Mouse (Mus musculus) heart, adult 11 months (tissue): ENCODE measurements around the gene Polr2e.

Source experiments
- DNase-seq: peaks from one replicate; pipeline ENCODE4 v3.0.0; 2022

Gene Polr2e

DNA sequence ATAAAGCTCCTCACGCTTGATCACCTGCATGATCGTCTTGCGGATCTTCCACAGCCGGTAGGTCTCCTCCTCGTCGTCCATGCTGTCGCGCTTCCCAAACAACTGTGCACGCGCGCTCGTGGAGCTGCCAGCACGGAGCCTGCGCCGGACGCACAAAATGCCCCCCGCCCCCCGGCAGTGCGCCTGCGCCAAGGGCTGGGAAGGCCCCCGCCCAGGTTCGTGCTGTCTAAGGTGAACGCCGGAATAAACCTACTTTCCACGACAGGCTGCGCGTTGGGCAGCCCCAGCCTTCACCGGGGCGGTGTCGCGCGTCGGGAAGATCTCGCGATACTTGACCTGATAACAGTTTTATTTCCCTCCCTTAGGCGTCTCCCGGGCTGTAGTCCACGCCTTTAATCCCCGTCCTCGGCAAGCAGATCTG, at the start of gene Polr2e:
Gene Polr2e, minus strand, starts transcription at position 237 of the 421 bp plus-strand sequence.
- DNase-seq: peak; percentile 100

DNA sequence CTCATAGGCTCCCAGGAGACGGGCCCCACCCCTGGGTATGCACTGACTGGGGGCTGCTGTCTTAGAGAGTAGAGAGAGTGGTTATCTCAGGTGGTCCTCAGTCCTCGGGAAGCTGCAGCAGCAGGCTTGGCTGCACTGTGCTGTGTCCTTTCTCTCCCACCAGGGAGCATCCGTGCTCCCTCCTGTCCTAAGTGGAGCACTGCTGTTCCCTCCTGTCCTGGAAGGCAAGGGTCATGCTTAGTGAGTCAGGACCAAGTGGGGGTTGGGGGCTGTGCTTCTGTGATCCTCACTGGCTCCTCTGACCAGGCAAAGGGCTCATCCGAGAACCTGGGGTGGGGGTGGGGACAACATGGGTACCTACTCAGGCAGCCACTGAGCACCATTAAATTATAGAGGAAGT, 49.6 kb upstream of the Polr2e start:
- no peak for DNase-seq

DNA sequence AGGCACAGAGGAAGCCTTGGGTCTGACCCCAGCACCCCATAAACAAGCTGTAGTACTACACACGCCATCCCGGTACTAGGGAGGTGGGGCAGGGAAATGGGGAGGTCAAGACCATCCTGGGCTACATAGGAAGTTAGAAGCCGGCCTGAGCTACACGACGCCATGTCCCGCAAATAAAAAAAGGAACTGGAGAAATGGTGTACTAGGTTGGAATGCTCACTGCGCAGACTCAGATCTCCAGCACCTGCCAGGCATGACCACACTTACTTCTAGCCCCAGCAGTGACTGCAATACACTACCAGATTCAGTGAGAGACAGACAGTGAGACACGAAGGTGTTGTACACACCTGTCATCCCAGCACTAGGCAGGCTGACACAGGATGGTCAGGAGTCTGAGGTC, 47.9 kb upstream of the Polr2e start:
- DNase-seq: no peak

DNA sequence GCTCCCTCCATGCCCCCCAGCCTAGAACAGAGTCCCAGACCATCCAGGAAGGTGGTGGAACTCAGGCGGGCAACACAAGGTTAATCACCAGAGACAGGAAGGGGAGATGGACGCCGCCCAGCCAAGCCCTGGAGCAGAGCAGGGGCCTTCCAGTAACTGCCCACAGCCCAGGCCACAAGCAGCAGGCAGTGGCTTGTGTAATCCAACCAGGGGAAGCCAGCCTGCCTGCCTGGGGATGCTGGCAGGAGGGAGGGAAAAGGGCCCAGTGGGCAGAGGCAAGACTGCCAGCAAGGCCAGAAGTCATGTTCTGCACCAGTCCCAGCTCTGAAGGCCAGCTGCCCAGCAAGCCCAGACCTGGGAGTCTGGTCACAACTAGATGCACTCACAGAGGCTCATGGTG, 47.3 kb upstream of the Polr2e start:
- peak; percentile 96 for DNase-seq

DNA sequence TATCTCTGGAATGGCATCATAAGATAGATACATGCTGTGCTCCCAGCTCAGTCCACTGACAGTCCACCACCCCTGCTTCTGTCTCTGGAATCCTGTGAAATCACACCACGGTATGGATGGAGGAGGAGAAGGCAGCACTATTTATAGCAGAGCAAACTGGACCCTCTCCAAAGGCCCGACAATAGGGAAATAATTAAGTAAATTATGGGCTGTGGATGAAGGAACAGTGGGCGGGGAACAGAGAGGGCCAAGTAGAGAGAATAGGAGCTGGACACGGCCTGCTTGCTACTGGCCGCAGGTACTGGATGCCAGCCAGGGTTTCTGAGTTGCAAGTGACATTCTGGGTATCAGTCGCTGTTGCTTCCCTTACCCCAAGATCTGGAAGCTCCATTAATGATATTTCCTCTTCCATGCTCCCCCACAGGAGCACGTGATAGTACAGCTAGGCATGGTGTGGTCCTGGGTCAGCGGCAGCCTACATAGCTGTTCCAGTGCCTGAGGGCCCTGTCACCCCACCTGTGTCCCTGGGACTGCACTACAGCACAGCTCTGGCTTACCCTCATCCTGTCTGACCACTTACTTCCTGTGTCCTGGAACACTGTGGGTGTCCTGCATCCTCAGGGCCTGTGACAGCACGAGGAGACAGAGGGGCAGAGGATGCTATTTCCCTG, 45.4 kb upstream of the Polr2e start:
- DNase-seq: peak; percentile 96

DNA sequence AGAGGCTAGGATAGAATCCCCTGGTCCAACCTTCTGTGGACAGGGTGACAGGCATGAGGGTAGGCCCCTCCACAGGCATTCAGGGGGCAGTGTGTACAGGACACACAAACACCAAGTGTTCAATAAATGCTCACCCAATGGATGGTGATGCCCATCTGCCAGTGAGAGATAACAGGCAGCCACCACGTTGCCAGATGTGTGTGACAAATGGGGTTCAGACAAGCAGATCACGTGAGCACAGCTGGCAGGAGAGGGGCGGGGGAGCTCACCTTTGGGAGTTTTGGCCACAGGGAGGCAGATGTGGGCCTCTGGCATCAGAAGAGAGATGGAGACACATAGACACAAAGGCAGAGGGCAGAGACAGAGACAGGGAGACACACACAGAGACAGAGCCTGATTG, 41.5 kb upstream of the Polr2e start:
- no peak for DNase-seq

DNA sequence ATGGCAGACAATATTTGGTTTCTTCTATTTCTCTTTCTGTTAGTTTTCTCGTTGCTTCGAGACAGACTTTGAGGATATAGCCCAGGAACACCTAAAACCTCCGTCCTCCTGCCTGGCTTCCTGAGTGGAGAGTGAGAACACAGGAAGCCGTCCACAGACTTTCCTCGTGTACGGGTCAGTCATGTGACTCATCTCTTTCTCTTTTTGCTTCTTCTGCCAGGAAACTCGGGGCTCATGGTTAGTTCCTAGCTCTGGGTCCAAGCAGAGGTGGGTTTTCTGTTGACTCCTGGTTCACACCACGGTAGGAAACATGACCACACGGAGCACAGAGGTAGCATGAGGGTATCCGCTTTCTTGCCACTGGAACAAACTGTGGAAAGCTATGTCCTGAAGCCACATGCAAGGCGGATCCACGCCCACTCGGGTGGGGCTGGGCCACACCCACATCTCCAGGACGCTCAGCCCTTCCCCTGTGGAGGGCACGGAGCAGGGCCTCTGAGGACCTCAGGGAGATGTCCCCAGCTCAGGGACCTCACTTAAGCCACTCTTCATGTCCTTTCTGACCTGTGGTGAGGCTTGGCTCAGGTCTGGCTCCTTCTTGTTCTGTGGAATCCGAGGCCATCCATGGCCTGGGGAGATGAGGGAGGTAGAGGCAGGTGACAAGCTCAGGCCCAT, 40.9 kb upstream of the Polr2e start:
- no peak for DNase-seq

DNA sequence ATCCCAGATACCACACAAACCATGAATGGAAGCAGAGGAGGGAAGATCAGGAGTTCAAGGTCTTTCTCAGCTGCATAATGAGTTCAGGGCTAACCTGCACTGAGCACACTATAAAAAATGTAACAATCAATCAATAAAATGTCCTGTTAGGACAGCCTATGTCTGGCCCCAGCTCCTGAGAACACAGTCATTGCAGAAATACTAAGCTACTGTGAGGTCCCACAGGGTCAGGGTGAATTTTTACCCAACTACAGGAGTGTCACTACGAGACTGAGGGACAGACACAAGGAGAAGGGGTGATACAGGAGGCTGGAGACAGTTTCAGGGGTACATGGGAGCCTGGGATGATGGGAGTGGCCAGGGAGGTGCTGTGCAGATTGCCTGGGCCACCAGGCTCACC, 38.8 kb upstream of the Polr2e start:
- no peak for DNase-seq

DNA sequence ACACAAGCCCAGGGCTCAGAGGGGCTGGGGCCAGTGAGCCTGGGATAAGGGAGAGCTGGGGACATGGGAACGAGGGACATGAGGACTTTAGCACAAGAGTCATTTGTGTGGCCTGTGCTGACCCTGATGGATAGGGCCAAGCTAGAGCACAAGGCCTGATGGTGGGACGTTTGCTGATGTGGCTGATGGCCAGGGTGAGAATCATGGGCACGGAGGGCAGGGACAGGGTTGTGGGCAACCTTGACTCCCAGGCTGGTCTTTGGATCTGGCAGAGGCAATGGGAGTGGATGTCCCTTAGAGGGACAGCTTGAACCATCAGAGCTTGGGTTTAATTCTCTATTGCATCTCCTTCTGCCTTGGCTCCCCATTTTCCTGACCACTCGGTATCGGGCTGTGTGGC, 37.7 kb upstream of the Polr2e start:
- DNase-seq: no peak

DNA sequence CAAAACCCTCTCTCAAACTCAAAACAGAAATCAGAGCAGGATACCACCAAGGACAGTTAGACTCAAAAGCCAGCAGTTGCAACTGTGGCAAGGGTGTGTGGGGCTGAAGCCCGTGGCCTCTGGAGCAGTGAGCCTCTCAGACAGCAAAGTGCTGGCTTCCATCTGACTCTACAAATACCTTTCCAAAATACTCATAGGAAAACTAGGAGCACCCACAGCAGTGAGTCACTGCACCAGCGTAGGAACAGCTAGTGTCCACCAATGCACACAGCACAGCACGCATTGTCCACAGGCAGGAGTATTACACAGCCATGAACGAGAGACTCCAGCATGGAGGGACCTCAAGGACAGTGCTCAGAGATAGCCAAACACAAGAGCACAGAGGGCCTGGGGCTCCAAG, 36.8 kb upstream of the Polr2e start:
- DNase-seq: no peak

DNA sequence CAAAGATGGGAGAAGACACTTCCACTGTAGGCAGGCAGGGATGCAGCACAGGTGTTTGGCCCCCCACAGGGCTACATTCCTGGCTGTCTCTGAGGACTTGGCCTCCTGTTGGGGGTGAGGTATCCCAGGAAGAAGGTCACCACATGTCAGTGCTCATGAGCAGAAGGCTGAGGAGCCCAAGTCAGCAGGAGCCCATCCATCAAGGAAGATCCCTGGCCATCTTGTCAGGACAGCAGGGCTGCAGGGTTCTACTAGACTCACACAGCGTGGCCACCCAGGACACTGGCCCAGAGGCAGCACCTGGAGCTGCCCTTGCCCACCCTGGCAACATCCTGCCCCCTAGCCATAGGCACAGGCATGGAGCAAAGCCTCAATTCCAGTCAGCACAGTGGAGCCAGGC, 36.3 kb upstream of the Polr2e start:
- DNase-seq: peak; percentile 92

DNA sequence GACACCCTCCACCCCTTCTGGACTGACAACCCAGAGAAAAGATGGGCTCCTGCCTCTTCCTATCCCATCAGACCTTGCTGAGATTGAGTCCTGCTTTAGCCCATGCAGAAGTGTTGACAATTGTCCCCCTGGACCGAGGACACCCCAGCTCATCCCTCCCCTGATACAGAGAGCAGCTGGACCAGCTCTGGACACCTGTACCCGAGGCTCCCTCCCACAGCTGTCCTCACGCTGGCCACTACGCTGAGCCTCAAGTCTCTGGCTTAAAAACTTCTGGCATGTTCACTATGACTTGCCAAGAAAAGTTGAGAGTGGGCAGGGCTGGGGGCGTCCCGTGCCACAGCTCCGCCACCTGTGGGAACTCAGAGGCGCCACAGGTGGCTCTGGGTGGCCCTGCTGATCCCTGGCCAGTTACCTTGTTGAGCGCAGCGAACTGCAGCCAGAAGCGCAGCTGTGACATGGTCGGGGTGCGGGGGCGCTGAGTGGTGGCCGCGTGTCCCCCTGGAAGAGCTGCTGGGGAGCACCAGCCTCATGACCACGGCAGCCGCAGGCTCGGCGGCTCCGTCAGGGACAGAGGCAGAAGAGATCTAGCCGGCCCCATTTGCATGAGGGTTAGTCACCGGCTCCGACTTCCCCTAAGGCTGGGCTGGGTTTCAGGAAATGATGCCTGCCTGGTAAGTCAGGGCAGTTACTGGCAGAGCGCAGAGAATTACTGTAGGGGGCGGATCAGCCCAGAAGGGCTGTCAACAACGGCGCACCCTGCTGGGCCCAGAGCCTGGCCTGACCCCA, 35.4 kb upstream of the Polr2e start:
- DNase-seq: peak; percentile 99

DNA sequence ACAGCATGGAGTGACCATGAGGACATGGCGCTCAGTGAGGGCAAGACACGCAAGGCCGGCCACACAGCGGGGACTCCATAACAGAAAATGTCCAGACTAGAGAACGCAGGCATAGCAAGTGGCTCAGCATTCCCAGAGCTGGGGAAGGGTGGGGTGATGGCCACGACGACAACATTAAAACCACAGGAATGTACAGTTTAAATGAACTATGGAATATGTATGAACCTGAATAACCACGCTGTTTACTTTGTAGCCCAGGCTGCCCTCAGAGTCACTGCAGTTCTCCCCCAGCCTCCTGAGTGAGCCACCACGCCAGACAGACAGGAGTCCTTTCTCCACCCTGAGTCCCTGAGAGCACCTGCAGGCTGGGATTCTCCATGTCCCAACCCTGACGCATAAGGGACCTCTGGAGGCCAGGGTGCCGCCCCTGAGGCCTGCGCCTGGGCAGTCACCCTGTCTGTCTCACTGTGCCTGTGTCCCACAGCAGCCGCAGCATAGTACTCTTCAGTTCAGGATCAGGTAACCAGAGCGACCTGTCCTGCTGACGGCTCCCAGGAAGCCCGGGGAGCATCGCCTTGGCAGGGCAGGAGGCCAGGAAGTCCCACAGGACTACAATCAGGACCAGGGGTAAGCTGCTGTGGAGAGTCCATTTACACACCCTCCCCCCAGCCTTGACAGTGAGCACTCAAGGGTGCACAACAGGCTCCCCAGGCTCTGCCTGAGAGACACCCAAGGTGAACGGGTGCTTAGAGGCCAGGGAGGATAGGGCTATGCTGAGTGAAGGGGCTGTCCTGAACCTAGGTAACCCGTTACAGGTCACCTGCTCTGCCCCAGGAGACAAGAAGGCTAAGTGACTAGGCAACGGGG, 33.3 kb upstream of the Polr2e start:
- DNase-seq: no peak

DNA sequence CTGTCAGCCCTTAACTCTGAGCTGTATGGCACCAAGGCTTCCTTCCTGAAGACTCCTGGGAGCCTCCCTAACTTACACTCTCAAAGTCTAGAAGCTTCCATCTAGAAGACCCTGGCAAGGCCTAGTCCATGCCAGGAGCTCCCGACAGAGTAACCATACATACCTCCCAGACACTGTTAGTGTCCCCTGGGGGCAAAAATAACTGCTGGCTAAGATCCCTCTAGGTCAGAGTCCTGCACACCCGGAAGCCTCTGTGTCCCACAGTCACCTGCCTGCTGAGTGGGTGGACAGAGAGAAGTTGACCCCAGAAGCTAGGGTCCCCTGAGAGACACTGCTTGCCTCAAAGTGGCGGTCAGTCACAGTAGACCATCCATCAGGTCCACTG, 31.9 kb upstream of the Polr2e start:
- peak; percentile 95 for DNase-seq

DNA sequence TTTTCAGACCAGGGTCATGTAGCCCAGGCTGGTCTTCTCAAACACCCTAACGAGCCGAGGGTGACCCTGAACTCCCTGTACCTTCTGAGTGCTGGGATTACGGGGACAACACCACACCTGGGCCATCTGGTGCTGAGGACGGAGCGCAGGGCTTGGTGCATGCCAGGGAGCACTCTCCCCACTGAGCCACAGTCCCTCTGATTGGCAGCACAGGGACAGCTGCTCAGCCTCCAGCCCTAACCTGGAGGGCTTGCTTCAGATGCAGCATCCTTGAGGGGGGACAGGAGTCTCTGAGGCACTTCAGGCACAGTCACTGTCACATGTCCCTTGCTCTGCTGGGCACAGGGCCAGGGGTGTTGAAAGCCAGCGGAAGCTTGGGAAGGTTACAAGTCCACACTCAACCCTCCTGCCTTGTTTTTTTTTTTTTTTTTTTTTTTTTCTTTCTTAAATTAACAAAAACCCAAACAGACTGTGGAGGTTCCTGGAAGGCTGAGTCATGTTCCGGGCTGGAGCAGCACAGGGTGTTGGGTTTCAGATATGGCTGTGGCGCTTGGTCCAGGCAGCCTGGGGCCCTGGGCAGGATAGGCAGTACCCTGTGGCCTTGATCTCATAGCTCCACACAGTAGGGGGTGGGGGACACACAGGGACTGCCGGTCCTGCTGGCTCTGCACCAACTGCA, 31.4 kb upstream of the Polr2e start:
- DNase-seq: peak; percentile 99

DNA sequence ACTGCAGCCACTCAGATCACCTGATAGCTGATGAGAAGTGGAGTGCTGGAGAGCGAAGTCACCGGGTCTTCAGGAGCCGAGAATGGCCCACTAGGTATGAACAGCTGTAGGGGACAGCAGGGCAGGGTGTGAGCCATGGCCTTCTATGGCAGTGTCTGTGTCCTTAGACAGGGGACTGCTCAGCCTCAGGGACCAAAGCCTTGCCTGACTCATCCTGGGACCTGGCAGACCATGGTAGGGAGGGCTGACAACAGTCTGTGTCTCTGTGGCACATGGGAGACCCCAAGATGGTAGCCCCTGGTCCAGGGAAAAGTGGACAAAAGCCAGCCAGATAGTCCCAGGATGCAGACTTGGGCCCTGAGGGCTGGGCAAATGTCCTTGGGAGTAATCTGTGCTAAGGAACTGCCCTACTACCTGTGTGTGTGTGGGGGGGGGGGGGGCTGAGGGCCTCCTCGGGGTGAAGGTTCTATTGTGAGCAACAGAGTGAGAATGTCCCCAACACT, 30.4 kb upstream of the Polr2e start:
- DNase-seq: peak; percentile 91

DNA sequence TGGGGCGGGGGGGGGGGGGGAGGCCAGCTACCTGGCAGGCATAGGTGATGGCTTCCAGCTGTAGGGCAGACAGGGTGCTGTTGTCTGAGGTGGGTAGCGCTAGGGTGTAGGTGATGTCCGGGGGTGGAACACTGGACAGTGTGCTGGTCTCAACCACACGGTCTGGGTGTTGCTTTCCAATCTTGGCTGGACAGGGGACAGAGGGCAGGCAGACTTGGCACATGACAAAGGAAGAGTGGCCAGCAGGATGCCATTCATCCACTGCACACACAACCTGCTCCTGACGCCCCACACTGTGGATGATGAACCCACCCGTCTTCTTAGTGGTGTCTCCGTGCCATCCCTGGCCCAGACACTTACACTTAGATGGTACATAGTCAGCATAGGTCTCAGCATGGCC, 29.7 kb upstream of the Polr2e start:
- no peak for DNase-seq

DNA sequence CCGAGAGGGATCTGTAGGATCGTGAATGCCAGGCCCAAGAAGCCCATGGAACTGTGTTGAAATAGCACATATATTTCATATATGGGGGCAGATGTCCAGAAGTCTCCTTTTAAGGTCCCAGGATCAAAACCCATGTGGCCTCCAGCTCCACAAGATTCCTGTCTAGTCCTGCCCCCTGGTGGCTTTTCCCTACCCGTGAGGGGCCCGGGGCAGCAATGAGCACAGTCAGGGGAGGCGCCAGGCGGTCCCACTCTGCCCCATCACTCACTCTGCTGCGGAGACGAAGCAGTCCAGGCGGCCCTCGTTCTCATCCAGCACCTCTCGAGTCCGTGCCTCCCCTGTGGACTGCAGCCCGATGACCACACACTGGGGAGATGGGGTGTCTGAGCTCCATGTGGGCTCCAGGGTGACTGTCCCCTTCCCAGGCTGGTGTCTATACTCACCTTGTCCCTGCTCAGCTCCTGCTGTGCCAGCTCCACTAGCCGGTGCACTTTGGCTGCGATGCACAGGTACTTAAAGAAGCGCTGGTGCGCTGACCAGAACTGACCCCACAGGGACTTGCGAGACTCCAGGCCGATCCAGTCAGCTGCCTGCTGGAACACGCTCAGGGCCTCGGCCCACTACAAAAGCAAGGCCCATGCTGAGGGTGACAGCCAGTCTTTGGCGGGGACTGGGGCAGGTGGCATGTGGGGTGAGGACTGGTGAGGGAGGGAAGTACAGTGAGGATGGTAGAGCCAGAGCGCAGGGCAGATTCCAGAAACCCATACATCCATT, 24.5 kb upstream of the Polr2e start:
- DNase-seq: peak; percentile 92

DNA sequence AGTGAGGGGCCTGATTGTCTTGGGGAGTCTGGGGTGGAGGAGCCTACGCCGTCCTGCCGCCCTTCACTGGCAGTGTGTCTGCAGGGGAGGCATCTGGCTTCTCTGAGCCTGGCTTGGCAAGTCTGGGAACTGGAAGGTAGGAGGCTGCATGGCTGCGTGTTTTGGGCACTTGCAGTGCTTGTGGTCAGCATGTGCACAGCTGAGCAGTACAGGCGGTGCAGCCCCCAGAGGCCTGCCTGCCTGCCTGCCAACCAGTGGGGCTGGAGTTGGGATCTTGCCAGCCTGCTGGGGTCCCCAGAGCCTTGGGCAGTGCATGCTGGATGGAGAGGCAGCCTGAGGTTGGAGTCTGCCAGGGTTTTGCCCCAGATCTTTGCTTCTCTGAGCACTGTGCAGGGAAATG, 23.5 kb upstream of the Polr2e start:
- no peak for DNase-seq

DNA sequence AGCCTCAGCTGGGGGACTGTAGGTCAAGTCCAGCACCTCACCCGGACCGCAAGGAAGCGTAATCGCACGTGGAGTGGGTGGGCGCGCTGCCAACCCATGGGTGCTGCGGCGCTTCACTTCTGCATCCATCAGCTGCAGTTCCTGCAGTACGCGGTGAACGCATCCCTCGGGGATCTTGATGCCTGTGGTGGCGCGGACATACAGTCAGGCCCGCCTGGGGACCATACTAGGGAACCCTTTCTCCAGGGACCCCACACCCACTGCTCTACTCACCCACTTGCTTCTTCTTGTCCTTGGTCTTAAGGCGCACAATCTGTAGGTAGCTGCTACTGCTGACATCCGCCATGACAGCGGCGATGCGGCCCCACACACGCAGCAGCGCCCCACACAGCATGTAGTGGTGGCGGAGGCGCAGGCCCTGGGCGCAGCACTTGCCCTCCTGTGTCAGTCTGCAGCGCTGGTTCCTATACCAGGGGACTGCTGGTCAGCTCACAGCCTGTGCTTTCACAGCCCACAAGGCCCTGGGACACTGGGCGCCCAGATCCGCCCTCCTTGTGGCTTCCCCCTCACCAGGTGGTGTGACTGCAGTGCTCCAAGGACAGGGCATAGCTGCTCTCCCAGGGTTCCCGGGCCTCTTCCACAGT, 18.2 kb upstream of the Polr2e start:
- no peak for DNase-seq
